Mouse (Mus musculus) liver, adult 2 months (tissue): ENCODE data around the gene Gm32687. TPM values are rescaled to one million over a fixed set of nuclear protein-coding genes. Genes with fewer than 3 reads are reported as not detected.
"Not testable (repeated sequence)": the region's sequence is repeated elsewhere in the genome, so short reads cannot be mapped to it uniquely, and the experiment has no call there.

Source experiments
- DNase-seq: peaks from one replicate; pipeline ENCODE4 v3.0.0-alpha.2; 2011; ENCODE audit warnings: low read depth, low spot score; ENCODE audit errors: extremely low read depth
- H3K27ac ChIP-seq: fragments of 200-500 bp; replicated peaks from 2 replicates; pipeline ENCODE4 v1.5.1; 2012; ENCODE audit warnings: low read depth, mild to moderate bottlenecking, control low read depth, inconsistent platforms, low read length; ENCODE audit not compliant: insufficient read depth
- H3K27me3 ChIP-seq: fragments of 200-500 bp; 2 replicates; pipeline ENCODE4 v1.6.1; 2012; ENCODE audit warnings: mild to moderate bottlenecking, moderate library complexity, low read length, inconsistent platforms; ENCODE audit not compliant: control insufficient read depth, insufficient read depth
- H3K36me3 ChIP-seq: fragments of 200-500 bp; 2 replicates; pipeline ENCODE4 v1.6.1; 2012; ENCODE audit warnings: low read length, inconsistent platforms; ENCODE audit not compliant: control insufficient read depth, insufficient read depth
- H3K4me1 ChIP-seq: fragments of 200-500 bp; 2 replicates; pipeline ENCODE4 v1.6.1; 2011; ENCODE audit warnings: low read length; ENCODE audit not compliant: control insufficient read depth, insufficient read depth
- H3K4me3 ChIP-seq: fragments of 200-500 bp; 2 replicates; pipeline ENCODE4 v1.5.1; 2011; ENCODE audit warnings: low read depth, mild to moderate bottlenecking, control low read depth, low read length, moderate library complexity; ENCODE audit not compliant: insufficient read depth
- H3K79me2 ChIP-seq: fragments of 200-500 bp; 2 replicates; pipeline ENCODE4 v1.6.1; 2012; ENCODE audit warnings: inconsistent platforms, mild to moderate bottlenecking, low read length, moderate library complexity; ENCODE audit not compliant: control insufficient read depth, insufficient read depth
- H3K9ac ChIP-seq: fragments of 200-500 bp; 2 replicates; pipeline ENCODE4 v1.6.1; 2012; ENCODE audit warnings: low read depth, mild to moderate bottlenecking, control low read depth, inconsistent platforms, low read length
- WGBS: fragments of 180-500 bp; shearing (Covaris S2); methylation state at CpG from one replicate; pipeline ENCODE4 v1.1.7; 2018; 5-methylcytosine and 5-hydroxymethylcytosine counted together
- polyA plus RNA-seq: library from polyadenylated mRNA; depleted of rRNA; stranded (reverse); fragments of >200 nt; gene quantifications from 2 replicates; pipeline ENCODE4 v1.2.3, GENCODE M21; 2012; rRNA removed
- total RNA-seq: library from RNA; depleted of rRNA; stranded (reverse); fragments of >200 nt; gene quantifications from 2 replicates; pipeline ENCODE4 v1.2.3, GENCODE M21; 2014; rRNA removed

Gene Gm32687
- 2.1 and 3.5 TPM in 2 replicates for total RNA-seq
- 0.15 and 0.36 TPM in 2 replicates for polyA plus RNA-seq

- not testable (repeated sequence) for DNase-seq, H3K79me2 ChIP-seq, H3K36me3 ChIP-seq, H3K9ac ChIP-seq, H3K27me3 ChIP-seq, H3K27ac ChIP-seq, H3K4me3 ChIP-seq, H3K4me1 ChIP-seq
- WGBS = 21% methylated on average over 6 of the region's 49 CpGs
Measured at GRCm38 (mm10) chr10:81863409-81864407, at the start of gene Gm32687. TSS of gene Gm32687 (plus strand) at chr10:81863934.

GRCm38 (mm10) chr10:81846219-81846618, 17.5 kb upstream of the Gm32687 start:
- not testable (repeated sequence) for H3K79me2 ChIP-seq, H3K36me3 ChIP-seq, H3K4me1 ChIP-seq, H3K4me3 ChIP-seq, DNase-seq, H3K27ac ChIP-seq, H3K27me3 ChIP-seq, H3K9ac ChIP-seq
- WGBS = no CpG with 5 or more reads among the region's 18 CpGs

GRCm38 (mm10) chr10:81929842-81930743, 66.4 kb downstream of the Gm32687 start, which contains the start of gene Zfp781:
TSS of gene Zfp781 (minus strand) at chr10:81930480.
- H3K36me3 ChIP-seq, H3K27ac ChIP-seq, H3K4me3 ChIP-seq, DNase-seq, H3K9ac ChIP-seq, H3K79me2 ChIP-seq, H3K27me3 ChIP-seq, H3K4me1 ChIP-seq: not testable (repeated sequence)
- no CpG with 5 or more reads among the region's 43 CpGs for WGBS

Other genes with a start within 250 kb of the Gm32687 start
- 1.5 and 1.6 TPM in 2 replicates for gene Sirt6, start 236.1 kb upstream of the Gm32687 start, total RNA-seq
- 5.4 and 9.2 TPM in 2 replicates for gene Sirt6, start 236.1 kb upstream of the Gm32687 start, polyA plus RNA-seq
- gene Ankrd24, start 235.4 kb upstream of the Gm32687 start, total RNA-seq = 5.6 and 6.6 TPM in 2 replicates
- gene Ankrd24, start 235.4 kb upstream of the Gm32687 start, polyA plus RNA-seq = 12.8 and 19.5 TPM in 2 replicates
- 1.8 and 2.5 TPM in 2 replicates for gene Gm10778, start 214.9 kb upstream of the Gm32687 start, total RNA-seq
- gene Gm10778, start 214.9 kb upstream of the Gm32687 start, polyA plus RNA-seq = 0.16 and 0.18 TPM in 2 replicates
- 4.8 and 6.5 TPM in 2 replicates for gene Zfp433, start 159.1 kb upstream of the Gm32687 start, total RNA-seq
- gene Zfp433, start 159.1 kb upstream of the Gm32687 start, polyA plus RNA-seq = 0.19 and 0.45 TPM in 2 replicates
- 1.0 and 1.5 TPM in 2 replicates for gene Gm3055, start 92.8 kb upstream of the Gm32687 start, total RNA-seq
- 0.40 TPM in 1 of 2 replicates, not detected in the other for gene Gm3055, start 92.8 kb upstream of the Gm32687 start, polyA plus RNA-seq
- gene Gm4767, start 51.7 kb upstream of the Gm32687 start, total RNA-seq = not detected in 2 replicates
- gene Gm4767, start 51.7 kb upstream of the Gm32687 start, polyA plus RNA-seq = not detected in 2 replicates
- 0.13 and 0.55 TPM in 2 replicates for gene Zfp781, start 66.5 kb downstream of the Gm32687 start, total RNA-seq
- 0.07 and 0.09 TPM in 2 replicates for gene Zfp781, start 66.5 kb downstream of the Gm32687 start, polyA plus RNA-seq
- 3.8 and 4.1 TPM in 2 replicates for gene Zfp873, start 184.2 kb downstream of the Gm32687 start, total RNA-seq
- 1.1 and 1.2 TPM in 2 replicates for gene Zfp873, start 184.2 kb downstream of the Gm32687 start, polyA plus RNA-seq
- 0.87 and 1.3 TPM in 2 replicates for gene BC024063, start 219.4 kb downstream of the Gm32687 start, total RNA-seq
- 0.06 TPM in 1 of 2 replicates, not detected in the other for gene BC024063, start 219.4 kb downstream of the Gm32687 start, polyA plus RNA-seq